Mouse (Mus musculus) kidney, embryonic 16.5 days (tissue): ENCODE measurements around the gene Sik1. TPM values are rescaled to one million over a fixed set of nuclear protein-coding genes. Genes with fewer than 3 reads are reported as not detected.
A peak's percentile ranks its signal among the peaks of the same experiment; 100 is the strongest.

Source experiments
- ATAC-seq: fragments of 200-750 bp; cut with Nextera tagmentation; 2 replicates; pipeline ENCODE4 v1.8.0; 2017; ENCODE audit warnings: moderate TSS enrichment; ENCODE audit not compliant: low FRiP score, low TSS enrichment
- H3K27ac ChIP-seq: fragments of 300-500 bp; sonication (generic); 2 replicates; pipeline ENCODE4 v1.5.1; 2014; ENCODE audit warnings: low read length
- H3K27me3 ChIP-seq: fragments of 300-500 bp; sonication (generic); 2 replicates; pipeline ENCODE4 v1.6.1; 2014; ENCODE audit warnings: low read length, control low read depth, mixed read lengths; ENCODE audit not compliant: insufficient read depth
- H3K36me3 ChIP-seq: fragments of 300-500 bp; sonication (generic); 2 replicates; pipeline ENCODE4 v1.6.1; 2014; ENCODE audit warnings: low read length, control low read depth, mixed read lengths; ENCODE audit not compliant: insufficient read depth
- H3K4me1 ChIP-seq: fragments of 300-500 bp; sonication (generic); 2 replicates; pipeline ENCODE4 v1.6.1; 2014; ENCODE audit warnings: low read length, control low read depth, mixed read lengths; ENCODE audit not compliant: insufficient read depth
- H3K4me2 ChIP-seq: fragments of 300-500 bp; sonication (generic); replicated peaks from 2 replicates; pipeline ENCODE4 v1.6.1; 2014; ENCODE audit warnings: low read depth, low read length
- H3K4me3 ChIP-seq: fragments of 300-500 bp; sonication (generic); 2 replicates; pipeline ENCODE4 v1.5.1; 2014; ENCODE audit warnings: mild to moderate bottlenecking, low read length
- H3K9ac ChIP-seq: fragments of 300-500 bp; sonication (generic); replicated peaks from 2 replicates; pipeline ENCODE4 v1.6.1; 2014; ENCODE audit warnings: low read length
- H3K9me3 ChIP-seq: fragments of 300-500 bp; sonication (generic); 2 replicates; pipeline ENCODE4 v1.6.1; 2016; ENCODE audit warnings: low read length, control low read depth
- WGBS: fragments of 180-500 bp; shearing (Covaris S2); extraction: QIAGEN DNeasy Blood & Tissue Kit; methylation state at CpG from one replicate; pipeline ENCODE4 v1.1.7; 2014; 5-methylcytosine and 5-hydroxymethylcytosine counted together
- polyA plus RNA-seq: library from polyadenylated mRNA; unstranded; fragments of >200 nt; fragmentation: Nextera tagmentation; extraction: Ambion mirVana; gene quantifications from 2 replicates; pipeline ENCODE4 v1.2.1, GENCODE M21; 2015

Sik1 gene
- 16.5 and 17.8 TPM in 2 replicates for polyA plus RNA-seq

GRCm38 (mm10) chr17:31855597-31856518 is at the start of gene Sik1:
Gene Sik1 (minus strand): TSS chr17:31855804.
- peak; percentile 91 for ATAC-seq
- Histone ChIP-seq H3K9ac (peak within 1 kb of the TSS; percentile 95), H3K4me1 (peaks cover 39% of the 10 kb centered on the region), H3K4me2 (peak within 1 kb of the TSS; percentile 82), H3K9me3 (no peaks in the 10 kb centered on the region), H3K4me3 (peak within 1 kb of the TSS; percentile 93), H3K36me3 (peaks cover 3% of the 10 kb centered on the region), H3K27ac (peak within 1 kb of the TSS; percentile 95), H3K27me3 (no peaks in the 10 kb centered on the region)
- 1% methylated on average over 39 of the region's 92 CpGs for WGBS

- Histone ChIP-seq H3K27me3 (no peaks in the 10 kb centered on the region), H3K4me2 (no peak overlapping the region), H3K36me3 (no peaks in the 10 kb centered on the region), H3K4me3 (no peak overlapping the region), H3K4me1 (no peaks in the 10 kb centered on the region), H3K9ac (peak overlapping the region; percentile 49), H3K9me3 (no peaks in the 10 kb centered on the region), H3K27ac (peak overlapping the region; percentile 85)
- WGBS = 79% methylated on average over 9 of the region's 9 CpGs
- ATAC-seq = no peak
Measured at GRCm38 (mm10) chr17:31905201-31905790, 49.7 kb upstream of the Sik1 start.

- no peak overlapping the region for H3K9ac ChIP-seq
- no peaks in the 10 kb centered on the region for H3K4me1 ChIP-seq
- WGBS = 85% methylated on average over 7 of the region's 7 CpGs
Measured at GRCm38 (mm10) chr17:31904036-31904435, 48.4 kb upstream of the Sik1 start.

GRCm38 (mm10) chr17:31902630-31903198 is 47.1 kb upstream of the Sik1 start:
- no peak for ATAC-seq
- no peak overlapping the region for H3K4me2 ChIP-seq
- no peaks in the 10 kb centered on the region for H3K4me1 ChIP-seq
- no peak overlapping the region for H3K9ac ChIP-seq
- no peak overlapping the region for H3K27ac ChIP-seq
- no peak overlapping the region for H3K4me3 ChIP-seq
- H3K9me3 ChIP-seq = no peaks in the 10 kb centered on the region
- H3K27me3 ChIP-seq = no peaks in the 10 kb centered on the region
- no peaks in the 10 kb centered on the region for H3K36me3 ChIP-seq
- WGBS = 62% methylated on average over 3 of the region's 3 CpGs

More at GRCm38 (mm10) chr17:31904036-31904435, 48.4 kb upstream of the Sik1 start:
- no peak overlapping the region for H3K4me3 ChIP-seq
- no peak overlapping the region for H3K27ac ChIP-seq
- H3K4me2 ChIP-seq = no peak overlapping the region
- ATAC-seq = no peak
- H3K27me3 ChIP-seq = no peaks in the 10 kb centered on the region
- no peaks in the 10 kb centered on the region for H3K36me3 ChIP-seq
- H3K9me3 ChIP-seq = no peaks in the 10 kb centered on the region

GRCm38 (mm10) chr17:31901461-31902204 is 46.0 kb upstream of the Sik1 start:
- Histone ChIP-seq H3K9me3 (no peaks in the 10 kb centered on the region), H3K27ac (peak overlapping the region; percentile 41; the same call in 1 of the 2 replicates), H3K4me2 (no peak overlapping the region), H3K36me3 (no peaks in the 10 kb centered on the region), H3K4me1 (no peaks in the 10 kb centered on the region), H3K9ac (no peak overlapping the region), H3K4me3 (no peak overlapping the region), H3K27me3 (no peaks in the 10 kb centered on the region)
- 55% methylated on average over 11 of the region's 11 CpGs for WGBS
- peak; percentile 71; the same call in 1 of the 2 replicates for ATAC-seq

- Histone ChIP-seq H3K9ac (no peak overlapping the region), H3K27me3 (no peaks in the 10 kb centered on the region), H3K4me1 (peaks cover under 1% of the 10 kb centered on the region; the same call in 1 of the 2 replicates), H3K4me3 (no peak overlapping the region), H3K36me3 (no peaks in the 10 kb centered on the region), H3K4me2 (no peak overlapping the region), H3K27ac (no peak overlapping the region), H3K9me3 (no peaks in the 10 kb centered on the region)
- WGBS = 69% methylated on average over 5 of the region's 5 CpGs
- ATAC-seq = no peak
Measured at GRCm38 (mm10) chr17:31898941-31899340, 43.3 kb upstream of the Sik1 start.

- no peak overlapping the region for H3K4me2 ChIP-seq
- ATAC-seq = no peak
- no peaks in the 10 kb centered on the region for H3K27me3 ChIP-seq
- no peak overlapping the region for H3K4me3 ChIP-seq
- peaks cover 17% of the 10 kb centered on the region for H3K4me1 ChIP-seq
- no peak overlapping the region for H3K9ac ChIP-seq
- H3K27ac ChIP-seq = no peak overlapping the region
- 73% methylated on average over 4 of the region's 4 CpGs for WGBS
- H3K36me3 ChIP-seq = no peaks in the 10 kb centered on the region
- H3K9me3 ChIP-seq = no peaks in the 10 kb centered on the region
Measured at GRCm38 (mm10) chr17:31897186-31897793, 41.7 kb upstream of the Sik1 start.

GRCm38 (mm10) chr17:31896751-31897150 is 41.1 kb upstream of the Sik1 start:
- peaks cover 22% of the 10 kb centered on the region for H3K4me1 ChIP-seq
- 64% methylated on average over 3 of the region's 3 CpGs for WGBS
- H3K27ac ChIP-seq = no peak overlapping the region
- no peaks in the 10 kb centered on the region for H3K27me3 ChIP-seq
- H3K36me3 ChIP-seq = no peaks in the 10 kb centered on the region
- H3K9me3 ChIP-seq = no peaks in the 10 kb centered on the region
- no peak for ATAC-seq
- H3K4me3 ChIP-seq = no peak overlapping the region
- no peak overlapping the region for H3K4me2 ChIP-seq
- no peak overlapping the region for H3K9ac ChIP-seq

- peaks cover 26% of the 10 kb centered on the region for H3K4me1 ChIP-seq
Measured at GRCm38 (mm10) chr17:31896311-31896710, 40.7 kb upstream of the Sik1 start.

More at GRCm38 (mm10) chr17:31896311-31896710, 40.7 kb upstream of the Sik1 start:
- Histone ChIP-seq H3K9ac (no peak overlapping the region), H3K36me3 (no peaks in the 10 kb centered on the region), H3K4me2 (no peak overlapping the region), H3K4me3 (no peak overlapping the region), H3K9me3 (no peaks in the 10 kb centered on the region), H3K27ac (no peak overlapping the region), H3K27me3 (no peaks in the 10 kb centered on the region)
- no peak for ATAC-seq
- 82% methylated on average over 7 of the region's 7 CpGs for WGBS
